Mouse (Mus musculus): ENCODE measurements around the gene Fbxl15. TPM values are rescaled to one million over a fixed set of nuclear protein-coding genes. Genes with fewer than 3 reads are reported as not detected.

Gene Fbxl15
- polyA plus RNA-seq, 1 experiment: 13.1 TPM

- Histone ChIP-seq H3K27me3 (ENCODE audit: control insufficient read depth, insufficient read depth, insufficient read length) (no peaks in the 10 kb centered on the region), H3ac (ENCODE audit: control insufficient read depth, insufficient read length, low read depth) (peak within 1 kb of the TSS; percentile 68), H3K79me2 (ENCODE audit: control insufficient read depth, insufficient read depth) (peaks cover 13% of the 10 kb centered on the region), H3K36me3 (ENCODE audit: control insufficient read depth, insufficient read depth) (peaks cover 3% of the 10 kb centered on the region), H3K4me3 (ENCODE audit: insufficient read depth, poor library complexity, severe bottlenecking) (peak within 1 kb of the TSS; percentile 64), H3K79me3 (ENCODE audit: low read depth) (no peaks in the 10 kb centered on the region)
- TF ChIP-seq MYOD1 (IDR thresholded peaks at IDR 0.05; ENCODE audit: control insufficient read depth, insufficient read length, low read depth) (no peak), CTCF (IDR thresholded peaks at IDR 0.05; ENCODE audit: control insufficient read depth, insufficient read depth, insufficient read length) (no peak), MAX (IDR thresholded peaks at IDR 0.05) (peak; percentile 60), MYOG (IDR thresholded peaks at IDR 0.05; ENCODE audit: control insufficient read depth, extremely low read depth, insufficient read length) (no peak), USF1 (IDR thresholded peaks at IDR 0.05; ENCODE audit: low read depth) (peak; percentile 79)
Observed at GRCm38 (mm10) chr19:46338331-46338936, 10.4 kb downstream of the Fbxl15 start, which contains the start of gene Cuedc2. Gene Cuedc2 (minus strand): TSS chr19:46338702.

DNA sequence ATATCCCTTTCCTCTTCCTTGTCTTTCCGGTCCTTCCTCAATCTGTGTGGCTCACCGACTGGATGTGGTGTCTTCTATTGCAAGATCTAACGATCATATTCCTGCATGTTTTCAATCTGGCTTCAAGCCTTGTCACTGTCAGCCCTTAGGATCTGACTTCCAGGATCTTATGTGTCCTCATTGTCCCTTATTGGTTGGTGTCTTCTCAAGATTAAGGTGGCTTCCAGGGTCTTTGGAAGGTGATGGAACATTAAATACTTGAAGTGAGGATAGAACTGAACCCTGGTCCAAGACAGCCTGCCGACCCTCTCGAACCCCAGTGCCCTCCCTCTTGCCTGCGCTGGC lies 10.9 kb downstream of the Fbxl15 start:
- TF ChIP-seq USF1 (IDR thresholded peaks at IDR 0.05; ENCODE audit: low read depth): no peak
- TF ChIP-seq CTCF (IDR thresholded peaks at IDR 0.05; ENCODE audit: control insufficient read depth, insufficient read depth, insufficient read length): no peak
- TF ChIP-seq MYOG (IDR thresholded peaks at IDR 0.05; ENCODE audit: control insufficient read depth, extremely low read depth, insufficient read length): no peak
- no peak for TF ChIP-seq MYOD1 (IDR thresholded peaks at IDR 0.05; ENCODE audit: control insufficient read depth, insufficient read length, low read depth)
- no peak for TF ChIP-seq MAX (IDR thresholded peaks at IDR 0.05)
- no peak for TF ChIP-seq CEBPB (IDR thresholded peaks at IDR 0.05; ENCODE audit: low read depth)
- no peak for TF ChIP-seq FOSL1 (IDR thresholded peaks at IDR 0.05; ENCODE audit: insufficient read depth, low read length, poor library complexity, severe bottlenecking)
- Histone ChIP-seq H3K36me3 (ENCODE audit: control insufficient read depth, insufficient read depth) (peaks cover 3% of the 10 kb centered on the region), H3K4me3 (ENCODE audit: insufficient read depth, poor library complexity, severe bottlenecking) (peak overlapping the region; percentile 64), H3K79me3 (ENCODE audit: low read depth) (no peaks in the 10 kb centered on the region), H3K79me2 (ENCODE audit: control insufficient read depth, insufficient read depth) (peaks cover 13% of the 10 kb centered on the region), H3K27me3 (ENCODE audit: control insufficient read depth, insufficient read depth, insufficient read length) (no peaks in the 10 kb centered on the region), H3ac (ENCODE audit: control insufficient read depth, insufficient read length, low read depth) (peak overlapping the region; percentile 8)

- peaks cover 13% of the 10 kb centered on the region for H3K79me2 ChIP-seq (ENCODE audit: control insufficient read depth, insufficient read depth)
- TF ChIP-seq USF1 (IDR thresholded peaks at IDR 0.05; ENCODE audit: low read depth) (no peak), MAX (IDR thresholded peaks at IDR 0.05) (no peak), FOSL1 (IDR thresholded peaks at IDR 0.05; ENCODE audit: insufficient read depth, low read length, poor library complexity, severe bottlenecking) (no peak), CEBPB (IDR thresholded peaks at IDR 0.05; ENCODE audit: low read depth) (no peak), MYOD1 (IDR thresholded peaks at IDR 0.05; ENCODE audit: control insufficient read depth, insufficient read length, low read depth) (no peak), MYOG (IDR thresholded peaks at IDR 0.05; ENCODE audit: control insufficient read depth, extremely low read depth, insufficient read length) (no peak), CTCF (IDR thresholded peaks at IDR 0.05; ENCODE audit: control insufficient read depth, insufficient read depth, insufficient read length) (no peak)
- H3K4me3 ChIP-seq (ENCODE audit: insufficient read depth, poor library complexity, severe bottlenecking): no peak overlapping the region
- no peaks in the 10 kb centered on the region for H3K79me3 ChIP-seq (ENCODE audit: low read depth)
- H3K27me3 ChIP-seq (ENCODE audit: control insufficient read depth, insufficient read depth, insufficient read length): no peaks in the 10 kb centered on the region
- H3K36me3 ChIP-seq (ENCODE audit: control insufficient read depth, insufficient read depth): peaks cover 3% of the 10 kb centered on the region
- no peak overlapping the region for H3ac ChIP-seq (ENCODE audit: control insufficient read depth, insufficient read length, low read depth)
Observed at GRCm38 (mm10) chr19:46339287-46339971, 11.4 kb downstream of the Fbxl15 start.

DNA sequence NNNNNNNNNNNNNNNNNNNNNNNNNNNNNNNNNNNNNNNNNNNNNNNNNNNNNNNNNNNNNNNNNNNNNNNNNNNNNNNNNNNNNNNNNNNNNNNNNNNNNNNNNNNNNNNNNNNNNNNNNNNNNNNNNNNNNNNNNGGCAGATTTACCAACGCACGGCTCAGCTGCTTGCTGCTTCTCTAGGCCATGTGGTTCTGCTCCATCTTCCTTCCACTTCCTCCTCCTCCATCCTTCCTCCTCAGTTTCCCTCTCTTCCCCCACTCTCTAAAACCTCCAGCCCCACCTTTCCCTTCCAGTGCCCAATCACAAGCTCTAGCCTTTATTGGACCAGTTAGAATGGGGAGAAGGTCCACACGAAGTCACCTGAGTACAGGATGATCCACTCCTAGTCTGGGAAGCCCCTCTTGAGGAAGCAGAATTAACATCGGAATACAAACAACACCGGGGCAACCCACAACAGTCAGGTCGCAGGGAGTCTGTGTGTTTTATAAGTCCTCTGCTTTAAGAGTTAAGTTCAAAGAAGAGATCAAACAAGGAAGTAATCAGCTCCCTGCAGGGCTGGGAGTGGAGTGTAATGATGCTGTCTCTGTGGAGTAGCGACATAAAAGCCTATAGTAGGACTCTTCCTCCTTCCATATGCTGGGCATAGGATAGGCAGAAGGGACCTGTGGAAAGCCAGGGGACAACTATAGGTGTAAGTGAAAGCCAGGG lies 16.9 kb downstream of the Fbxl15 start:
- H3ac ChIP-seq (ENCODE audit: control insufficient read depth, insufficient read length, low read depth): no peak overlapping the region
- H3K4me3 ChIP-seq (ENCODE audit: insufficient read depth, poor library complexity, severe bottlenecking): no peak overlapping the region
- TF ChIP-seq CEBPB (IDR thresholded peaks at IDR 0.05; ENCODE audit: low read depth) (no peak), MYOG (IDR thresholded peaks at IDR 0.05; ENCODE audit: control insufficient read depth, extremely low read depth, insufficient read length) (no peak), MAX (IDR thresholded peaks at IDR 0.05) (no peak), MYOD1 (IDR thresholded peaks at IDR 0.05; ENCODE audit: control insufficient read depth, insufficient read length, low read depth) (no peak), CTCF (IDR thresholded peaks at IDR 0.05; ENCODE audit: control insufficient read depth, insufficient read depth, insufficient read length) (no peak), FOSL1 (IDR thresholded peaks at IDR 0.05; ENCODE audit: insufficient read depth, low read length, poor library complexity, severe bottlenecking) (no peak), USF1 (IDR thresholded peaks at IDR 0.05; ENCODE audit: low read depth) (no peak)
- no peaks in the 10 kb centered on the region for H3K27me3 ChIP-seq (ENCODE audit: control insufficient read depth, insufficient read depth, insufficient read length)
- no peaks in the 10 kb centered on the region for H3K79me3 ChIP-seq (ENCODE audit: low read depth)
- no peaks in the 10 kb centered on the region for H3K79me2 ChIP-seq (ENCODE audit: control insufficient read depth, insufficient read depth)
- H3K36me3 ChIP-seq (ENCODE audit: control insufficient read depth, insufficient read depth): no peaks in the 10 kb centered on the region

- no peaks in the 10 kb centered on the region for H3K27me3 ChIP-seq (ENCODE audit: control insufficient read depth, insufficient read depth, insufficient read length)
- H3K4me3 ChIP-seq (ENCODE audit: insufficient read depth, poor library complexity, severe bottlenecking): no peak overlapping the region
- TF ChIP-seq MYOG (IDR thresholded peaks at IDR 0.05; ENCODE audit: control insufficient read depth, extremely low read depth, insufficient read length) (no peak), USF1 (IDR thresholded peaks at IDR 0.05; ENCODE audit: low read depth) (no peak), CEBPB (IDR thresholded peaks at IDR 0.05; ENCODE audit: low read depth) (no peak), FOSL1 (IDR thresholded peaks at IDR 0.05; ENCODE audit: insufficient read depth, low read length, poor library complexity, severe bottlenecking) (no peak), CTCF (IDR thresholded peaks at IDR 0.05; ENCODE audit: control insufficient read depth, insufficient read depth, insufficient read length) (no peak), MAX (IDR thresholded peaks at IDR 0.05) (no peak), MYOD1 (IDR thresholded peaks at IDR 0.05; ENCODE audit: control insufficient read depth, insufficient read length, low read depth) (no peak)
- H3K36me3 ChIP-seq (ENCODE audit: control insufficient read depth, insufficient read depth): no peaks in the 10 kb centered on the region
- H3K79me2 ChIP-seq (ENCODE audit: control insufficient read depth, insufficient read depth): no peaks in the 10 kb centered on the region
- H3ac ChIP-seq (ENCODE audit: control insufficient read depth, insufficient read length, low read depth): no peak overlapping the region
- H3K79me3 ChIP-seq (ENCODE audit: low read depth): no peaks in the 10 kb centered on the region
Observed at GRCm38 (mm10) chr19:46347146-46347545, 19.2 kb downstream of the Fbxl15 start.
